Mouse (Mus musculus) small intestine, adult 2 months (tissue): Measurements from ENCODE around the gene Klhl36. TPM values are rescaled to one million over a fixed set of nuclear protein-coding genes. Genes with fewer than 3 reads are reported as not detected.
A peak's percentile ranks its signal among the peaks of the same experiment; 100 is the strongest.

Experiments
- H3K27ac ChIP-seq: fragments of 200-500 bp; 2 replicates; pipeline ENCODE4 v1.5.1; 2012; ENCODE audit warnings: low read depth, low read length, control low read depth, inconsistent platforms; ENCODE audit not compliant: insufficient read depth
- H3K27me3 ChIP-seq: fragments of 200-500 bp; 2 replicates; pipeline ENCODE4 v1.6.1; 2012; ENCODE audit warnings: mild to moderate bottlenecking, moderate library complexity, low read length, inconsistent platforms; ENCODE audit not compliant: control insufficient read depth, insufficient read depth
- H3K36me3 ChIP-seq: fragments of 200-500 bp; 2 replicates; pipeline ENCODE4 v1.6.1; 2012; ENCODE audit warnings: mild to moderate bottlenecking, low read length, control low read depth, inconsistent platforms; ENCODE audit not compliant: control insufficient read depth, insufficient read depth
- H3K4me1 ChIP-seq: fragments of 200-500 bp; 2 replicates; pipeline ENCODE4 v1.6.1; 2012; ENCODE audit warnings: low read length, inconsistent platforms, mixed read lengths; ENCODE audit not compliant: control insufficient read depth, insufficient read depth, insufficient read length
- H3K4me3 ChIP-seq: fragments of 200-500 bp; 2 replicates; pipeline ENCODE4 v1.5.1; 2012; ENCODE audit warnings: low read depth, mild to moderate bottlenecking, control low read depth, inconsistent platforms, low read length, moderate library complexity
- CTCF ChIP-seq: fragments of 200-500 bp; IDR thresholded peaks from 2 replicates; pipeline ENCODE4 v1.5.1; 2012; ENCODE audit warnings: low read depth, mild to moderate bottlenecking, control low read depth, inconsistent platforms, low read length, moderate library complexity, mixed read lengths; ENCODE audit not compliant: insufficient replicate concordance, insufficient read length; ENCODE audit errors: extremely low read depth
- POLR2A ChIP-seq: fragments of 200-500 bp; IDR thresholded peaks from 2 replicates; pipeline ENCODE4 v1.6.1; 2012; ENCODE audit warnings: low read depth, mild to moderate bottlenecking, control low read depth, inconsistent platforms, low read length, moderate library complexity
- WGBS: fragments of 180-500 bp; shearing (Covaris S2); methylation state at CpG from one replicate; pipeline ENCODE4 v1.1.7; 2018; 5-methylcytosine and 5-hydroxymethylcytosine counted together
- polyA plus RNA-seq: library from polyadenylated mRNA; depleted of rRNA; stranded (reverse); fragments of >200 nt; gene quantifications from 2 replicates; pipeline ENCODE4 v1.2.3, GENCODE M21; 2012

Klhl36 gene
- polyA plus RNA-seq, 1 experiment, result 23.8 TPM

- Histone ChIP-seq H3K4me1 (peaks cover 3% of the 10 kb centered on the region), H3K27me3 (no peaks in the 10 kb centered on the region), H3K4me3 (no peak overlapping the region), H3K27ac (no peak overlapping the region), H3K36me3 (peaks cover 28% of the 10 kb centered on the region)
- 96% methylated on average over 9 of the region's 9 CpGs for WGBS
- no peak for TF ChIP-seq POLR2A
- no peak for TF ChIP-seq CTCF
Measured at GRCm38 (mm10) chr8:119823278-119823677, 38.8 kb upstream of the Klhl36 start.

- Histone ChIP-seq H3K27ac (no peak overlapping the region), H3K27me3 (no peaks in the 10 kb centered on the region), H3K4me1 (peaks cover 3% of the 10 kb centered on the region), H3K36me3 (peaks cover 23% of the 10 kb centered on the region), H3K4me3 (no peak overlapping the region)
- TF ChIP-seq POLR2A (0 out of 2 replicates have a peak, but pooled peaks have one; percentile 7), CTCF (no peak)
- 90% methylated on average over 4 of the region's 4 CpGs for WGBS
Measured at GRCm38 (mm10) chr8:119824100-119824499, 38.0 kb upstream of the Klhl36 start.

- Histone ChIP-seq H3K27ac (peak overlapping the region; percentile 6; the same call in 1 of the 2 replicates), H3K36me3 (peaks cover 20% of the 10 kb centered on the region), H3K4me1 (peaks cover 3% of the 10 kb centered on the region), H3K4me3 (no peak overlapping the region), H3K27me3 (no peaks in the 10 kb centered on the region)
- no peak for TF ChIP-seq POLR2A
- TF ChIP-seq CTCF, result no peak
- WGBS, result 74% methylated on average over 11 of the region's 11 CpGs
Measured at GRCm38 (mm10) chr8:119824809-119825273, 37.2 kb upstream of the Klhl36 start.

GRCm38 (mm10) chr8:119825950-119826730, 35.9 kb upstream of the Klhl36 start:
- Histone ChIP-seq H3K36me3 (peaks cover 11% of the 10 kb centered on the region), H3K27me3 (no peaks in the 10 kb centered on the region), H3K4me3 (no peak overlapping the region), H3K27ac (peak overlapping the region; percentile 5; the same call in 1 of the 2 replicates), H3K4me1 (peaks cover 12% of the 10 kb centered on the region)
- WGBS, result 84% methylated on average over 19 of the region's 19 CpGs
- TF ChIP-seq CTCF (no peak), POLR2A (no peak)

GRCm38 (mm10) chr8:119826982-119827381, 35.1 kb upstream of the Klhl36 start:
- no peaks in the 10 kb centered on the region for H3K27me3 ChIP-seq
- WGBS, result 71% methylated on average over 5 of the region's 5 CpGs
- H3K4me3 ChIP-seq, result no peak overlapping the region
- TF ChIP-seq CTCF, result no peak
- no peak for TF ChIP-seq POLR2A
- peak overlapping the region; percentile 5; the same call in 1 of the 2 replicates for H3K27ac ChIP-seq
- H3K36me3 ChIP-seq, result peaks cover 8% of the 10 kb centered on the region
- peaks cover 20% of the 10 kb centered on the region for H3K4me1 ChIP-seq

- Histone ChIP-seq H3K36me3 (peaks cover 5% of the 10 kb centered on the region), H3K4me1 (peaks cover 28% of the 10 kb centered on the region), H3K27ac (no peak overlapping the region), H3K4me3 (no peak overlapping the region), H3K27me3 (no peaks in the 10 kb centered on the region)
- 50% methylated on average over 4 of the region's 4 CpGs for WGBS
- TF ChIP-seq POLR2A (no peak), CTCF (no peak)
Measured at GRCm38 (mm10) chr8:119827721-119828153, 34.3 kb upstream of the Klhl36 start.

- TF ChIP-seq CTCF (no peak), POLR2A (no peak)
- Histone ChIP-seq H3K36me3 (peaks cover 5% of the 10 kb centered on the region), H3K27ac (no peak overlapping the region), H3K4me3 (no peak overlapping the region), H3K27me3 (no peaks in the 10 kb centered on the region), H3K4me1 (peaks cover 38% of the 10 kb centered on the region)
- WGBS, result 89% methylated on average over 10 of the region's 10 CpGs
Measured at GRCm38 (mm10) chr8:119829015-119829414, 33.1 kb upstream of the Klhl36 start.
